Mouse (Mus musculus) G1E (cell line): Measurements from ENCODE around the gene Insl5.

Experiments
- CTCF ChIP-seq: IDR thresholded peaks from 2 replicates; pipeline ENCODE4 v1.5.1; 2012; ENCODE audit warnings: low read depth, low read length, inconsistent platforms, mixed read lengths
- GATA1 ChIP-seq: IDR thresholded peaks from 2 replicates; pipeline ENCODE4 v1.6.1; 2012; ENCODE audit warnings: borderline replicate concordance, low read length, inconsistent platforms, mixed read lengths
- GATA2 ChIP-seq: IDR thresholded peaks from 2 replicates; pipeline ENCODE4 v1.6.1; 2012; ENCODE audit warnings: low read depth, low read length, inconsistent platforms, borderline replicate concordance
- TAL1 ChIP-seq: conservative IDR thresholded peaks from 2 replicates; pipeline ENCODE4 v1.6.1; 2012; ENCODE audit warnings: low read depth, low read length, inconsistent platforms, mixed read lengths

DNA sequence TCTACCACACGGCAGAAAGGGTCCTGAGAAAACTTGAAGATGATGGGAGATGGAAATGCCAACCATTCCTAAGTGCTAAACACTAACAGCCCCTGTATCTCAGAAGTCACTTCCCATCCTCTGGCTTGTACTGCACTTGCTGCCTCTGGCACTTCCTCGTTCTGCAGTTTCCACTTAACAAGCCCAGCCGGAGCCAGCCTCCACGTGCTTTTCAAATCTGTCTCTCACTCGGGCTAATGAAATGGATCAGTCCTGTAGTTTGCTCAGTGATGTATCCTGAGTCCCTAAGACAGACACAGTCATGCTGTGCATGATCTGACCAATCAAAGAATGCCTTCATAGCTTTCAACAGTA, 13.2 kb upstream of the Insl5 start:
- no peak for TF ChIP-seq CTCF
- TF ChIP-seq TAL1, result no peak
- TF ChIP-seq GATA1, result no peak
- TF ChIP-seq GATA2, result no peak
